Mouse (Mus musculus) layer of hippocampus, adult 9-10 months (tissue): ENCODE measurements at regions not wholly inside any gene's neighbourhood (a gene's known extent, or its start where the extent isn't known, plus 50 kb on each side); places are given as distances from the start of the nearest gene placed in this dataset.

Experiments
- DNase-seq: peaks from one replicate; pipeline ENCODE4 v3.0.0; 2022; ENCODE audit warnings: low spot score

- no peak for DNase-seq
Observed at GRCm38 (mm10) chr16:5829071-5829470, 56.1 kb upstream of the Rbfox1 start.

GRCm38 (mm10) chr16:5823316-5823715, 61.8 kb upstream of the Rbfox1 start:
- DNase-seq, result no peak

GRCm38 (mm10) chr16:5817166-5817565, 68.0 kb upstream of the Rbfox1 start:
- DNase-seq, result no peak

GRCm38 (mm10) chr16:5812245-5812820, 72.8 kb upstream of the Rbfox1 start:
- DNase-seq, result no peak

- DNase-seq, result no peak
Observed at GRCm38 (mm10) chr16:5811654-5811992, 73.5 kb upstream of the Rbfox1 start.

- no peak for DNase-seq
Observed at GRCm38 (mm10) chr16:5810986-5811653, 74.0 kb upstream of the Rbfox1 start.

GRCm38 (mm10) chr16:5798188-5798587, 87.0 kb upstream of the Rbfox1 start:
- no peak for DNase-seq

GRCm38 (mm10) chr16:5792216-5792615, 92.9 kb upstream of the Rbfox1 start:
- DNase-seq, result no peak

- no peak for DNase-seq
Observed at GRCm38 (mm10) chr16:5790161-5790560, 95.0 kb upstream of the Rbfox1 start.

- DNase-seq, result no peak
Observed at GRCm38 (mm10) chr16:5787206-5787605, 97.9 kb upstream of the Rbfox1 start.

- DNase-seq, result peak; percentile 46
Observed at GRCm38 (mm10) chr16:5766771-5767421, 118.3 kb upstream of the Rbfox1 start.

- no peak for DNase-seq
Observed at GRCm38 (mm10) chr16:5765143-5765542, 120.0 kb upstream of the Rbfox1 start.

- DNase-seq, result no peak
Observed at GRCm38 (mm10) chr16:5760821-5761220, 124.3 kb upstream of the Rbfox1 start.

GRCm38 (mm10) chr16:5759021-5759420, 126.1 kb upstream of the Rbfox1 start:
- no peak for DNase-seq

- DNase-seq, result no peak
Observed at GRCm38 (mm10) chr16:5742716-5743507, 142.2 kb upstream of the Rbfox1 start.

GRCm38 (mm10) chr16:5740776-5741175, 144.4 kb upstream of the Rbfox1 start:
- DNase-seq, result no peak

GRCm38 (mm10) chr16:5733608-5734007, 151.5 kb upstream of the Rbfox1 start:
- no peak for DNase-seq

- DNase-seq, result no peak
Observed at GRCm38 (mm10) chr16:5722506-5722905, 162.6 kb upstream of the Rbfox1 start.

GRCm38 (mm10) chr16:5713476-5713875, 171.7 kb upstream of the Rbfox1 start:
- DNase-seq, result no peak

- DNase-seq, result no peak
Observed at GRCm38 (mm10) chr16:5709831-5710230, 175.3 kb upstream of the Rbfox1 start.

- no peak for DNase-seq
Observed at GRCm38 (mm10) chr16:5700731-5701255, 184.4 kb upstream of the Rbfox1 start.

- no peak for DNase-seq
Observed at GRCm38 (mm10) chr16:5688322-5688721, 196.8 kb upstream of the Rbfox1 start.
